Mouse (Mus musculus) embryonic facial prominence, embryonic 14.5 days (tissue): ENCODE measurements at regions not wholly inside any gene's neighbourhood (a gene's known extent, or its start where the extent isn't known, plus 50 kb on each side); places are given as distances from the start of the nearest gene placed in this dataset.
A peak's percentile ranks its signal among the peaks of the same experiment; 100 is the strongest.
"Not testable (repeated sequence)": the region's sequence is repeated elsewhere in the genome, so short reads cannot be mapped to it uniquely, and the experiment has no call there.

ENCODE experiments used
- ATAC-seq: fragments of 200-750 bp; cut with Nextera tagmentation; 2 replicates; pipeline ENCODE4 v1.8.0; 2017; ENCODE audit warnings: low read depth, moderate number of reproducible peaks, moderate TSS enrichment
- DNase-seq: peaks from one replicate; pipeline ENCODE4 v3.0.0-alpha.2; 2015; ENCODE audit warnings: low spot score
- H3K27ac ChIP-seq: fragments of 300-500 bp; sonication (generic); replicated peaks from 2 replicates; pipeline ENCODE4 v1.5.1; 2014; ENCODE audit warnings: low read depth, mild to moderate bottlenecking, low read length, moderate library complexity
- H3K27me3 ChIP-seq: fragments of 300-500 bp; sonication (generic); replicated peaks from 2 replicates; pipeline ENCODE4 v1.6.1; 2014; ENCODE audit warnings: low read length; ENCODE audit not compliant: control insufficient read depth, insufficient read depth
- H3K36me3 ChIP-seq: fragments of 300-500 bp; sonication (generic); 2 replicates; pipeline ENCODE4 v1.6.1; 2014; ENCODE audit warnings: low read length, mixed read lengths; ENCODE audit not compliant: control insufficient read depth, insufficient read depth
- H3K4me1 ChIP-seq: fragments of 300-500 bp; sonication (generic); 2 replicates; pipeline ENCODE4 v1.6.1; 2014; ENCODE audit warnings: antibody characterized with exemption, low read length; ENCODE audit not compliant: control insufficient read depth, insufficient read depth
- H3K4me2 ChIP-seq: fragments of 300-500 bp; sonication (generic); 2 replicates; pipeline ENCODE4 v1.6.1; 2014; ENCODE audit warnings: low read depth, mild to moderate bottlenecking, low read length, moderate library complexity, mixed read lengths
- H3K4me3 ChIP-seq: fragments of 300-500 bp; sonication (generic); 2 replicates; pipeline ENCODE4 v1.5.1; 2014; ENCODE audit warnings: low read depth, mild to moderate bottlenecking, low read length
- H3K9ac ChIP-seq: fragments of 300-500 bp; sonication (generic); 2 replicates; pipeline ENCODE4 v1.6.1; 2014; ENCODE audit warnings: low read depth, mild to moderate bottlenecking, low read length, moderate library complexity, mixed read lengths
- H3K9me3 ChIP-seq: fragments of 300-500 bp; sonication (generic); 2 replicates; pipeline ENCODE4 v1.6.1; 2016; ENCODE audit warnings: low read length; ENCODE audit not compliant: control insufficient read depth
- WGBS: fragments of 180-500 bp; shearing (Covaris S2); extraction: QIAGEN DNeasy Blood & Tissue Kit; methylation state at CpG from one replicate; pipeline ENCODE4 v1.1.7; 2014; 5-methylcytosine and 5-hydroxymethylcytosine counted together

- no peaks in the 10 kb centered on the region for H3K36me3 ChIP-seq
- H3K27ac ChIP-seq = no peak overlapping the region
- H3K4me2 ChIP-seq = no peak overlapping the region
- no peaks in the 10 kb centered on the region for H3K27me3 ChIP-seq
- DNase-seq = no peak
- H3K9me3 ChIP-seq = no peaks in the 10 kb centered on the region
- no peak overlapping the region for H3K4me3 ChIP-seq
- no peaks in the 10 kb centered on the region for H3K4me1 ChIP-seq
- ATAC-seq = no peak
- no peak overlapping the region for H3K9ac ChIP-seq
- WGBS = 59% methylated on average over 3 of the region's 3 CpGs
Observed at GRCm38 (mm10) chr1:94487062-94487461, 434.7 kb upstream of the Pdcd1 start.

DNA sequence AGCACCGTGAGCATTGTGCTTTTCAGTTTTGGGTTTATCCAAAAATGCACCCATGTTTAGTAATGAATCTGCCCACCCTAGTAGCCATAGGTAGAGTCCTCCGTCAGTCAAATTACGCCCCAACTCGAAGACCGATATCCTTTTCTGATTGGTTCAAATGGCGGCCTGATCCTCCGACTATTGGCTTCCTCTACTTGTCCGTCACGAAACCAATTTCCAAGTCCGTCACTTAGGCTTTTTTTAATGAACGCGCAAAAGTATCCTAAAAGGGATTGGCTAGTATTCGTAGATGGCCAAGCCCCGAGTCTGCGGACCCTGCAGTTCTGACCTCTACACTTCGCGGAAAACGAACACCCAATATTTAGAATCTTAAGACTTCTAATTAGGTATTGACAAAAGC, 417.5 kb upstream of the Pdcd1 start:
- H3K9me3 ChIP-seq, H3K9ac ChIP-seq, H3K4me2 ChIP-seq, DNase-seq, H3K27ac ChIP-seq, H3K27me3 ChIP-seq, H3K36me3 ChIP-seq, H3K4me1 ChIP-seq, H3K4me3 ChIP-seq: not testable (repeated sequence)
- ATAC-seq = peak; percentile 93
- WGBS = 95% methylated on average over 18 of the region's 18 CpGs

DNA sequence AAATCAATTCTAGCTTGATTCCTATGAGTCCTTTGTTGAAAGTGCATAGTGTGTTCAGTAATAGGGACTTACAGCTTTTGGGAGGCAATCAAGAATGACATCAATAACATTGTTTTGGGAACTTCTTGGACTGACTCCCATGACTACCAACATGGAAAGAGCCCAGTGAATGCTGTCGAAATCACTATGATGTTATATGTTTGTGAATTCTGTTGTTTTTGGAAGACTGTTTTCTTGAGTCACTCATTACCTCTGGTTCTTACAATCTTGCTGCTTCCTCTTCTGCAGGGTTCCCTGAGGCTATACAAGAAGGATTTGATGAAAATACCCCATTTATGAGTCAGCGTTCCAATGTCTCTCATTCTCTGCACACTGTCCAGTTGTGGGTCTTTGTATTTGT, 371.4 kb upstream of the Pdcd1 start:
- 76% methylated on average over 2 of the region's 2 CpGs for WGBS
- Histone ChIP-seq H3K36me3 (no peaks in the 10 kb centered on the region), H3K4me1 (no peaks in the 10 kb centered on the region), H3K4me2 (no peak overlapping the region), H3K27me3 (no peaks in the 10 kb centered on the region), H3K9me3 (no peaks in the 10 kb centered on the region), H3K9ac (no peak overlapping the region), H3K27ac (no peak overlapping the region), H3K4me3 (no peak overlapping the region)
- no peak for DNase-seq
- no peak for ATAC-seq

DNA sequence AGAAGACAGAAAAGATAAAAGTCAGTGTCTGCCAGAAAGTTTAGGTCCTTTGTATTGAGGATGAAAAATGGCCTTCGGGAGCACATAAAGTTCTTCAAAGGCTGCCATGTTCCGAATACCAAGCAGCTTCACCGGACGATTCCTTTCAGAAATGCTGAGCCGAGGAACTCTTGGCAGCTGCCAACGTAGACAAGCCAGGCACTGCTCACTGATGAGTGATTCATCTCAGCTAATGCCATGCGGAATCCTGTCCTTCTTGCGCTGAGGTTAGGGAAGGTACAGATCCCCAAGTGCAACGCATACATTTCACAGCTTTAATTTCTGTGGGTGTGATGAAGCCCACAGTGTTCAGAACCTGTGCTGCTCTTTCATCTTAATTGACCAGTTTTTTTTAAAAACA, 360.7 kb upstream of the Pdcd1 start:
- DNase-seq = peak; percentile 3
- H3K27me3 ChIP-seq = no peaks in the 10 kb centered on the region
- 84% methylated on average over 9 of the region's 9 CpGs for WGBS

GRCm38 (mm10) chr1:94366606-94367005, 314.3 kb upstream of the Pdcd1 start:
- no peak for ATAC-seq
- DNase-seq = no peak
- WGBS = 78% methylated on average over 1 of the region's 1 CpGs
- Histone ChIP-seq H3K27ac (no peak overlapping the region), H3K4me2 (no peak overlapping the region), H3K4me1 (no peaks in the 10 kb centered on the region), H3K27me3 (no peaks in the 10 kb centered on the region), H3K9me3 (no peaks in the 10 kb centered on the region), H3K36me3 (no peaks in the 10 kb centered on the region), H3K9ac (no peak overlapping the region), H3K4me3 (no peak overlapping the region)

More for the DNA sequence above, 360.7 kb upstream of the Pdcd1 start:
- Histone ChIP-seq H3K9me3 (no peaks in the 10 kb centered on the region), H3K36me3 (no peaks in the 10 kb centered on the region), H3K4me3 (no peak overlapping the region), H3K4me2 (no peak overlapping the region), H3K27ac (no peak overlapping the region), H3K9ac (no peak overlapping the region), H3K4me1 (no peaks in the 10 kb centered on the region)
- no peak for ATAC-seq

- WGBS = 68% methylated on average over 1 of the region's 1 CpGs
- Histone ChIP-seq H3K4me2 (no peak overlapping the region), H3K4me1 (no peaks in the 10 kb centered on the region), H3K36me3 (no peaks in the 10 kb centered on the region), H3K9me3 (no peaks in the 10 kb centered on the region), H3K4me3 (no peak overlapping the region), H3K27ac (no peak overlapping the region), H3K9ac (no peak overlapping the region), H3K27me3 (no peaks in the 10 kb centered on the region)
- ATAC-seq (no peak), DNase-seq (no peak)
Observed at GRCm38 (mm10) chr1:94356996-94357395, 304.6 kb upstream of the Pdcd1 start.

DNA sequence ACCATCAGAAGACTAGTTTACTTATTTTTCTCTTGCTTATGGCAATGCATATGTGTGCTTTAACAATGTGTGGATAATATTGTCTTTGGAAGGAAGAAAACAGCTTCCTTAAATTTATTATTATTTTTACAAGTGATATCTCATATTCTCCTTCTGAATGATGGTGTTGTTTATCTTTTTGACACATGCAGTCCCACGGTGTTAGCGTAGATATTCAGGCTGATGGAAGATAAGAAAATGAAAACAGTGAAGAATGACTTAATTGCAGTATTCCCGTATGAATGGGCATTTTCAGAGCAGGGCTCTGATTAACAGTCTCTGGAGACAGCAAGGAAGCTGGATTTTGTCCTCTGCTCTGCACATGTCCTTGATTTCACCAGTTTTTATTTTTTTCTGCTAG, 303.5 kb upstream of the Pdcd1 start:
- no peak; the same call in 1 of the 2 replicates for ATAC-seq
- Histone ChIP-seq H3K9ac (no peak overlapping the region), H3K4me1 (no peaks in the 10 kb centered on the region), H3K9me3 (no peaks in the 10 kb centered on the region), H3K4me2 (no peak overlapping the region), H3K4me3 (no peak overlapping the region), H3K27me3 (no peaks in the 10 kb centered on the region), H3K36me3 (no peaks in the 10 kb centered on the region), H3K27ac (no peak overlapping the region)
- peak; percentile 2 for DNase-seq
- 42% methylated on average over 3 of the region's 3 CpGs for WGBS

GRCm38 (mm10) chr1:94342576-94342975, 290.2 kb upstream of the Pdcd1 start:
- 83% methylated on average over 2 of the region's 2 CpGs for WGBS
- ATAC-seq (no peak), DNase-seq (no peak)
- H3K9ac ChIP-seq = no peak overlapping the region
- H3K4me1 ChIP-seq = no peaks in the 10 kb centered on the region
- no peaks in the 10 kb centered on the region for H3K36me3 ChIP-seq
- no peaks in the 10 kb centered on the region for H3K27me3 ChIP-seq
- H3K9me3 ChIP-seq = no peaks in the 10 kb centered on the region
- H3K27ac ChIP-seq = no peak overlapping the region
- no peak overlapping the region for H3K4me2 ChIP-seq
- no peak overlapping the region for H3K4me3 ChIP-seq

GRCm38 (mm10) chr1:94341237-94341636, 288.9 kb upstream of the Pdcd1 start:
- ATAC-seq = no peak

More at GRCm38 (mm10) chr1:94341237-94341636, 288.9 kb upstream of the Pdcd1 start:
- Histone ChIP-seq H3K27me3 (no peaks in the 10 kb centered on the region), H3K4me2 (no peak overlapping the region), H3K9ac (no peak overlapping the region), H3K9me3 (no peaks in the 10 kb centered on the region), H3K36me3 (no peaks in the 10 kb centered on the region), H3K4me3 (no peak overlapping the region), H3K4me1 (no peaks in the 10 kb centered on the region), H3K27ac (no peak overlapping the region)
- WGBS = 76% methylated on average over 3 of the region's 3 CpGs
- DNase-seq = no peak
